Mouse (Mus musculus) midbrain, embryonic 16.5 days (tissue): Measurements from ENCODE around the gene Gm11985. TPM values are rescaled to one million over a fixed set of nuclear protein-coding genes. Genes with fewer than 3 reads are reported as not detected.

Source experiments
- polyA plus RNA-seq: library from polyadenylated mRNA; unstranded; fragments of >200 nt; fragmentation: Nextera tagmentation; extraction: Ambion mirVana; gene quantifications from 2 replicates; pipeline ENCODE4 v1.2.1, GENCODE M21; 2015

The Gm11985 gene
- polyA plus RNA-seq, 1 experiment from 2014 or later: not detected

Other genes starting within 250 kb of the Gm11985 start
- gene Adcy1, start 125.1 kb downstream of the Gm11985 start, polyA plus RNA-seq: 9.9 and 10.9 TPM in 2 replicates
- 0.11 and 0.27 TPM in 2 replicates for gene Igfbp1, start 9.2 kb upstream of the Gm11985 start, polyA plus RNA-seq
- gene Igfbp3, start 25.4 kb upstream of the Gm11985 start, polyA plus RNA-seq: 13.7 and 15.6 TPM in 2 replicates